Mouse (Mus musculus) stomach, postnatal 0 days (tissue): ENCODE results near the gene Ggps1.
"Not testable (repeated sequence)": the region's sequence is repeated elsewhere in the genome, so short reads cannot be mapped to it uniquely, and the experiment has no call there.

Experiments used
- CTCF ChIP-seq: IDR thresholded peaks from 2 replicates; pipeline ENCODE4 v1.5.1; 2016; ENCODE audit warnings: antibody characterized with exemption, low read depth, mild to moderate bottlenecking, moderate library complexity
- EP300 ChIP-seq: optimal IDR thresholded peaks from 2 replicates; pipeline ENCODE3; 2016; ENCODE audit warnings: antibody characterized with exemption

DNA sequence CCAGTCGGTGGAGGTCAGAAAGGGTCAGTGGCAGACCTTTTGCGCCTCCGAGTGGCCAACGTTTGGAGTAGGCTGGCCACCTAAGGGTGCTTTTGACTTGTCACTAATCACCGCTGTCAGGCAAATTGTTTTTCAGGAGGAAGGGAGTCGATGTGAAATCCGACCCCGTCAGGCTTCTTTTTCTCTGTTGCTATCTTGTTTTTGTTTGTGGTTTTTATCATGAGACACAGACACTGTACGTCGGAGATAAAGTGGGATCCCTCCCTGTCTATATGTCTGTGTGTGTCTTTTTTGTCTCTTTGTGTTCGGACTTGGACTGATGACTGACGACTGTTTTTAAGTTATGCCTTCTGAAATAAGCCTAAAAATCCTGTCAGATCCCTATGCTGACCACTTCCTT lies 41.9 kb downstream of the Ggps1 start:
- not testable (repeated sequence) for TF ChIP-seq EP300, CTCF
